Mouse (Mus musculus) splenic B cell, adult 2 months (primary cell): ENCODE results near the gene Bsnd.

Source experiments
- DNase-seq: peaks from one replicate; pipeline ENCODE4 v3.0.0-alpha.2; 2011; ENCODE audit warnings: low read depth, low spot score
- H3K27me3 ChIP-seq: 2 replicates; pipeline ENCODE4 v1.6.1; 2012; ENCODE audit warnings: mild to moderate bottlenecking, low read length, moderate library complexity, mixed read lengths; ENCODE audit not compliant: control insufficient read depth, poor library complexity, insufficient read depth, severe bottlenecking
- H3K36me3 ChIP-seq: 2 replicates; pipeline ENCODE4 v1.6.1; 2012; ENCODE audit warnings: mild to moderate bottlenecking, low read length, moderate library complexity, mixed read lengths; ENCODE audit not compliant: control insufficient read depth, poor library complexity, insufficient read depth, severe bottlenecking

Bsnd gene

GRCm38 (mm10) chr4:106500066-106500465, 8.0 kb upstream of the Bsnd start:
- no peak for DNase-seq
- no peaks in the 10 kb centered on the region for H3K27me3 ChIP-seq
- H3K36me3 ChIP-seq = no peaks in the 10 kb centered on the region

GRCm38 (mm10) chr4:106498471-106498844, 6.4 kb upstream of the Bsnd start:
- DNase-seq = no peak
- H3K27me3 ChIP-seq = no peaks in the 10 kb centered on the region
- H3K36me3 ChIP-seq = no peaks in the 10 kb centered on the region

GRCm38 (mm10) chr4:106497776-106498470, 5.8 kb upstream of the Bsnd start:
- no peak for DNase-seq
- Histone ChIP-seq H3K36me3 (no peaks in the 10 kb centered on the region), H3K27me3 (no peaks in the 10 kb centered on the region)

GRCm38 (mm10) chr4:106496833-106497232, 4.8 kb upstream of the Bsnd start:
- H3K36me3 ChIP-seq = no peaks in the 10 kb centered on the region
- DNase-seq = no peak
- H3K27me3 ChIP-seq = no peaks in the 10 kb centered on the region

- peak; percentile 74 for DNase-seq
Measured at GRCm38 (mm10) chr4:106493639-106494038, 1.6 kb upstream of the Bsnd start.

GRCm38 (mm10) chr4:106490620-106491019, 1.5 kb downstream of the Bsnd start:
- no peak for DNase-seq
- H3K27me3 ChIP-seq = no peaks in the 10 kb centered on the region
- no peaks in the 10 kb centered on the region for H3K36me3 ChIP-seq

More at GRCm38 (mm10) chr4:106493639-106494038, 1.6 kb upstream of the Bsnd start:
- no peaks in the 10 kb centered on the region for H3K36me3 ChIP-seq
- no peaks in the 10 kb centered on the region for H3K27me3 ChIP-seq

GRCm38 (mm10) chr4:106483831-106484230, 8.3 kb downstream of the Bsnd start:
- Histone ChIP-seq H3K36me3 (no peaks in the 10 kb centered on the region), H3K27me3 (no peaks in the 10 kb centered on the region)
- DNase-seq = no peak

GRCm38 (mm10) chr4:106483215-106483727, 8.8 kb downstream of the Bsnd start:
- no peak for DNase-seq
- Histone ChIP-seq H3K36me3 (no peaks in the 10 kb centered on the region), H3K27me3 (no peaks in the 10 kb centered on the region)

GRCm38 (mm10) chr4:106480545-106480944, 11.5 kb downstream of the Bsnd start:
- DNase-seq = no peak
- H3K27me3 ChIP-seq = no peaks in the 10 kb centered on the region
- no peaks in the 10 kb centered on the region for H3K36me3 ChIP-seq

GRCm38 (mm10) chr4:106474241-106474640, 17.8 kb downstream of the Bsnd start:
- DNase-seq = peak; percentile 81
- H3K27me3 ChIP-seq = no peaks in the 10 kb centered on the region
- no peaks in the 10 kb centered on the region for H3K36me3 ChIP-seq

- Histone ChIP-seq H3K27me3 (no peaks in the 10 kb centered on the region), H3K36me3 (no peaks in the 10 kb centered on the region)
- DNase-seq = peak; percentile 76
Measured at GRCm38 (mm10) chr4:106472335-106472734, 19.7 kb downstream of the Bsnd start.

- no peak for DNase-seq
- Histone ChIP-seq H3K36me3 (no peaks in the 10 kb centered on the region), H3K27me3 (no peaks in the 10 kb centered on the region)
Measured at GRCm38 (mm10) chr4:106470921-106471320, 21.2 kb downstream of the Bsnd start.

- Histone ChIP-seq H3K36me3 (no peaks in the 10 kb centered on the region), H3K27me3 (no peaks in the 10 kb centered on the region; the same call in 1 of the 2 replicates)
- DNase-seq = no peak
Measured at GRCm38 (mm10) chr4:106467420-106468110, 24.5 kb downstream of the Bsnd start.

GRCm38 (mm10) chr4:106463174-106463801, 28.8 kb downstream of the Bsnd start:
- DNase-seq = no peak
- H3K36me3 ChIP-seq = no peaks in the 10 kb centered on the region
- H3K27me3 ChIP-seq = no peaks in the 10 kb centered on the region; the same call in 1 of the 2 replicates

- H3K27me3 ChIP-seq = no peaks in the 10 kb centered on the region; the same call in 1 of the 2 replicates
- no peaks in the 10 kb centered on the region for H3K36me3 ChIP-seq
- DNase-seq = no peak
Measured at GRCm38 (mm10) chr4:106462524-106462923, 29.6 kb downstream of the Bsnd start.
